Mouse (Mus musculus) lung, adult 2 months (tissue): ENCODE measurements at regions not wholly inside any gene's neighbourhood (a gene's known extent, or its start where the extent isn't known, plus 50 kb on each side); places are given as distances from the start of the nearest gene placed in this dataset.

Source experiments
- CTCF ChIP-seq: fragments of 200-500 bp; IDR thresholded peaks from 2 replicates; pipeline ENCODE4 v1.5.1; 2011; ENCODE audit warnings: mild to moderate bottlenecking, low read length, control low read depth; ENCODE audit not compliant: insufficient read depth
- POLR2A ChIP-seq: fragments of 200-500 bp; IDR thresholded peaks from 2 replicates; pipeline ENCODE4 v1.6.1; 2011; ENCODE audit warnings: low read depth, mild to moderate bottlenecking, control low read depth, low read length, borderline replicate concordance; ENCODE audit errors: extremely low read depth

- TF ChIP-seq POLR2A (no peak), CTCF (no peak)
Measured at GRCm38 (mm10) chr2:128278124-128278432, 152.2 kb downstream of the Bcl2l11 start.
